ENCODE assay signal across 24 mouse cellular contexts in genomic region chr3:28682411-28682810, GRCm38 (mm10). TPM values are rescaled to one million over a fixed set of nuclear protein-coding genes. Genes with fewer than 3 reads are reported as not detected.
DNase-seq lines count a peak whose midpoint lies in the region; ATAC-seq and TF ChIP-seq lines count a peak whose summit lies in the region.
"Had no signal": no experiment of that assay in that cellular context is flagged by ENCODE, and none has a peak within 500 bp of the region (broad histone marks: within the 10 kb centered on the region; RNA-seq: fewer than 3 reads in every experiment).

No protein-coding gene starts in this region.

- no peak overlapping the region for H3K27ac ChIP-seq in midbrain, embryonic 14.5 days (replicated peaks; ENCODE audit: low read depth, low read length)
- H3K27ac ChIP-seq in midbrain, embryonic 16.5 days (ENCODE audit: low read length): no peak overlapping the region
- H3K27ac ChIP-seq: embryonic facial prominence, embryonic 10.5 days; embryonic facial prominence, embryonic 12.5 days; forebrain, embryonic 13.5 days; forebrain, embryonic 15.5 days had no signal

- peak; percentile 34 for DNase-seq in midbrain, embryonic 14.5 days
- peak; percentile 27 for DNase-seq in brain, embryonic 14.5 days (ENCODE audit: low read depth)
- peak; percentile 70 for DNase-seq in retina, postnatal 1 day
- DNase-seq in ovary, postnatal 14 days (ENCODE audit: low spot score): no peak
- DNase-seq in embryo, embryonic 11 days: no peak
- DNase-seq: adrenal gland, adult 8-10 months; adrenal gland, postnatal 14 days; adrenal gland, postnatal 36 days; cerebellum, adult 11 months; cerebellum, adult 18-20 months; cerebellum, adult 8-10 months; cerebellum, adult 9-11 months; cerebellum, postnatal 14 days; cerebellum, postnatal 36 days; forebrain, postnatal 0 days had no signal

- 52% methylated on average over 3 of the region's 3 CpGs for WGBS in midbrain, embryonic 14.5 days
- 59% methylated on average over 3 of the region's 3 CpGs for WGBS in midbrain, embryonic 16.5 days

- TF ChIP-seq POLR2A in brain, embryonic 14.5 days (IDR thresholded peaks at IDR 0.05; ENCODE audit: borderline replicate concordance, extremely low read depth, insufficient read depth, insufficient read length, poor library complexity, severe bottlenecking): no peak

- H3K4me3 ChIP-seq in midbrain, embryonic 14.5 days (replicated peaks; ENCODE audit: low read depth, low read length): no peak overlapping the region
- H3K4me3 ChIP-seq in midbrain, embryonic 16.5 days (ENCODE audit: low read depth, low read length): no peak overlapping the region
- H3K4me3 ChIP-seq: embryonic facial prominence, embryonic 10.5 days; embryonic facial prominence, embryonic 12.5 days; forebrain, embryonic 13.5 days; forebrain, embryonic 15.5 days had no signal

- H3K9me3 ChIP-seq in midbrain, embryonic 14.5 days (ENCODE audit: control insufficient read depth, low read length): no peaks in the 10 kb centered on the region
- no peaks in the 10 kb centered on the region for H3K9me3 ChIP-seq in midbrain, embryonic 16.5 days (replicated peaks; ENCODE audit: control insufficient read depth, low read length, poor library complexity, severe bottlenecking)
- H3K9me3 ChIP-seq: embryonic facial prominence, embryonic 10.5 days; embryonic facial prominence, embryonic 12.5 days; forebrain, embryonic 13.5 days; forebrain, embryonic 15.5 days had no signal

- H3K36me3 ChIP-seq in midbrain, embryonic 14.5 days (ENCODE audit: control insufficient read depth, insufficient read depth, low read length): no peaks in the 10 kb centered on the region
- no peaks in the 10 kb centered on the region for H3K36me3 ChIP-seq in midbrain, embryonic 16.5 days (ENCODE audit: control insufficient read depth, insufficient read depth, low read length)
- H3K36me3 ChIP-seq: embryonic facial prominence, embryonic 10.5 days; embryonic facial prominence, embryonic 12.5 days; forebrain, embryonic 15.5 days had no signal

- H3K4me2 ChIP-seq in midbrain, embryonic 14.5 days (ENCODE audit: low read length): no peak overlapping the region
- H3K4me2 ChIP-seq in midbrain, embryonic 16.5 days (ENCODE audit: low read length): no peak overlapping the region
- H3K4me2 ChIP-seq: embryonic facial prominence, embryonic 12.5 days; forebrain, embryonic 13.5 days; forebrain, embryonic 15.5 days had no signal

- no peaks in the 10 kb centered on the region for H3K4me1 ChIP-seq in midbrain, embryonic 14.5 days (ENCODE audit: control insufficient read depth, insufficient read depth, low read length)
- H3K4me1 ChIP-seq in midbrain, embryonic 16.5 days (ENCODE audit: control insufficient read depth, insufficient read depth, low read length): no peaks in the 10 kb centered on the region
- H3K4me1 ChIP-seq: embryonic facial prominence, embryonic 12.5 days; forebrain, embryonic 13.5 days; forebrain, embryonic 15.5 days had no signal

- no peaks in the 10 kb centered on the region for H3K27me3 ChIP-seq in midbrain, embryonic 14.5 days (ENCODE audit: control insufficient read depth, insufficient read depth, low read length)
- no peaks in the 10 kb centered on the region for H3K27me3 ChIP-seq in midbrain, embryonic 16.5 days (ENCODE audit: control insufficient read depth, insufficient read depth, low read depth, low read length)
- H3K27me3 ChIP-seq: embryonic facial prominence, embryonic 12.5 days; forebrain, embryonic 13.5 days; forebrain, embryonic 15.5 days; Patski had no signal

- ATAC-seq in midbrain, embryonic 14.5 days (ENCODE audit: low FRiP score, low TSS enrichment): peak; percentile 27; the same call in 1 of the 2 replicates
- no peak for ATAC-seq in midbrain, embryonic 16.5 days
- ATAC-seq: activated CD4-positive, CD25-positive, alpha-beta regulatory T cell, adult 4 months; forebrain, embryonic 13.5 days; forebrain, embryonic 15.5 days; forebrain, postnatal 0 days; Patski had no signal

- no peak for TF ChIP-seq CTCF in brain, embryonic 14.5 days (IDR thresholded peaks at IDR 0.05; ENCODE audit: borderline replicate concordance, extremely low read depth, insufficient read depth, insufficient read length)

- no peak overlapping the region for H3K9ac ChIP-seq in midbrain, embryonic 14.5 days (replicated peaks; ENCODE audit: low read length)
- H3K9ac ChIP-seq in midbrain, embryonic 16.5 days (ENCODE audit: low read depth, low read length): no peak overlapping the region
- H3K9ac ChIP-seq: embryonic facial prominence, embryonic 12.5 days; forebrain, embryonic 13.5 days; forebrain, embryonic 15.5 days; forebrain, postnatal 0 days had no signal

RNA-seq across cellular contexts. Expression of gene Slc2a2, which starts 15.3 kb away (rescaled TPM):
- polyA plus RNA-seq in midbrain, embryonic 14.5 days (2014; fragmentation: Nextera tagmentation; extraction: Ambion mirVana): 0.19 TPM in 1 of 2 replicates, not detected in the other
- 0.11 TPM in 1 of 2 replicates, not detected in the other for polyA plus RNA-seq in midbrain, embryonic 16.5 days (2015; fragmentation: Nextera tagmentation; extraction: Ambion mirVana)
- 0.01 and 0.15 TPM in 2 replicates for polyA plus RNA-seq in brain, embryonic 14.5 days (2012; rRNA removed)
- polyA plus RNA-seq: C2C12; embryonic facial prominence, embryonic 14.5 days; forebrain, postnatal 0 days had no signal

Comparison
In these comparisons a context has a peak if more than half of its experiments do, and no peak if none do; other contexts are left out.
1. DNase-seq: peak in midbrain, embryonic 14.5 days (single experiment), brain, embryonic 14.5 days (single experiment) and retina, postnatal 1 day (single experiment); none in ovary, postnatal 14 days (single experiment) and embryo, embryonic 11 days (single experiment).